Mouse (Mus musculus): ENCODE measurements around the gene Asxl1.

DNA sequence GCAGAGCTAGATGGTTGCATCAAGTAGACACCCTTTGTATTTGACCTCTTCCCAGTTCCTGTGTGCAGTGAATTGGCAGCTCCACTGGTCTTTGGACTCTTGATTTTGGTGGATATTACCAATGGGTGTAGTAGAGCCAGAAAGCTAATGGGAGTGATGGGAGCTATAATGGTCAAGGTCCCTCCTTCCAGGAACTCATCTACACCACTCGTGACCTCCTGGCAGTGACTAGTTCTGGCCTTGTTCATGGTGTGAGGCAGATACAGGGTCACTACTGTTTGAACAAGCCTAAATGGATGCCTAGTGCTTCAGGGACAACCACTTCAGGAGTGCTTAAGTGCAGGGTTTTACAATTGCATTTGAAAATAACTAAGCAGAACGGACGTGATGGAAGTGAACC, 58.4 kb downstream of the Asxl1 start:
- TF ChIP-seq CTCF (IDR thresholded peaks at IDR 0.05; ENCODE audit: borderline replicate concordance, insufficient read depth, low read length) (no peak), POLR2A (IDR thresholded peaks at IDR 0.05; ENCODE audit: low read depth, low read length) (no peak)

All from embryonic fibroblast, embryonic 13.5 days (primary cell).